Comparison of ENCODE assay signal across 8 mouse cellular contexts in the genomic region with DNA sequence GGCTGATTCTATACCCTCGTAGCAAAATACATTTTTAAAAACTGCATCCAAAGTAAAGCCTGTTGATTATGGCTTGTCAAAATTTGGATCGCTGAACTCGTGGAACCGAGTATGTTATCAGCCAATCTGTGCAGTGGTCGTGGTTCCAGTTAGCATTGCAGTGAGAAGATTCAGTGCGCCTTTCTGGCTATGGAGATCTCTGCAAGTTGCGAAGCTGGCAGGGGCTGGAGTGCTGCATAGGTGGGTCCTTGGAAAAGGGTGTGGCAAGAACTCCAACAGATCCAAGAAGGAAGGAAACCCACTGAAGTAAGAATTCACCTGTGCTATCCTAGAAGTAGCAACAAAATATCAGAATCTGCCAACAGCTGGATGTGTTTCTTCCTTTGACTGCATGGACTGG. TPM values are rescaled to one million over a fixed set of nuclear protein-coding genes. Genes with fewer than 3 reads are reported as not detected.
DNase-seq lines count a peak whose midpoint lies in the region; ATAC-seq and TF ChIP-seq lines count a peak whose summit lies in the region.

No protein-coding gene starts in this region.

- H3K27ac ChIP-seq in embryonic facial prominence, embryonic 13.5 days, result peak overlapping the region; percentile 98
- peak overlapping the region; percentile 95; the same call in 1 of the 2 replicates for H3K27ac ChIP-seq in intestine, embryonic 15.5 days
- H3K27ac ChIP-seq in midbrain, embryonic 10.5 days (replicated peaks), result peak overlapping the region; percentile 100

- TF ChIP-seq CTCF in C2C12 (IDR thresholded peaks at IDR 0.05; ENCODE audit: control insufficient read depth, insufficient read depth, insufficient read length), result no peak

- H3K4me3 ChIP-seq in C2C12 (ENCODE audit: insufficient read depth, poor library complexity, severe bottlenecking), result peak overlapping the region; percentile 53
- peak overlapping the region; percentile 84 for H3K4me3 ChIP-seq in embryonic facial prominence, embryonic 13.5 days
- peak overlapping the region; percentile 82 for H3K4me3 ChIP-seq in intestine, embryonic 15.5 days (replicated peaks)
- H3K4me3 ChIP-seq in midbrain, embryonic 10.5 days, result peak overlapping the region; percentile 92

- H3K9me3 ChIP-seq in embryonic facial prominence, embryonic 13.5 days, result no peaks in the 10 kb centered on the region
- no peaks in the 10 kb centered on the region for H3K9me3 ChIP-seq in intestine, embryonic 15.5 days
- H3K9me3 ChIP-seq in midbrain, embryonic 10.5 days (replicated peaks), result no peaks in the 10 kb centered on the region

- H3K79me3 ChIP-seq in C2C12 (ENCODE audit: low read depth), result peaks cover 16% of the 10 kb centered on the region

- WGBS in embryonic facial prominence, embryonic 13.5 days, result 6% methylated on average over 7 of the region's 7 CpGs
- WGBS in intestine, embryonic 15.5 days, result 2% methylated on average over 7 of the region's 7 CpGs
- WGBS in midbrain, embryonic 10.5 days, result 10% methylated on average over 7 of the region's 7 CpGs

- DNase-seq in adrenal gland, adult 2 months, result peak; percentile 9
- DNase-seq in adrenal gland, adult 18-20 months (ENCODE audit: low spot score in 2 of 2), result no peak
- DNase-seq in midbrain, embryonic 10.5 days (ENCODE audit: low spot score), result peak; percentile 33
- DNase-seq in right cerebral cortex, postnatal 36 days (ENCODE audit: low spot score in 2 of 2), result no peak
- no peak for DNase-seq in gastrocnemius, postnatal 14 days

- peaks cover 14% of the 10 kb centered on the region for H3K36me3 ChIP-seq in C2C12 (ENCODE audit: control insufficient read depth, insufficient read depth)
- H3K36me3 ChIP-seq in embryonic facial prominence, embryonic 13.5 days, result peaks cover 11% of the 10 kb centered on the region
- H3K36me3 ChIP-seq in intestine, embryonic 15.5 days, result peaks cover 10% of the 10 kb centered on the region
- peaks cover 20% of the 10 kb centered on the region for H3K36me3 ChIP-seq in midbrain, embryonic 10.5 days

- H3K4me2 ChIP-seq in embryonic facial prominence, embryonic 13.5 days, result peak overlapping the region; percentile 64
- peak overlapping the region; percentile 58 for H3K4me2 ChIP-seq in intestine, embryonic 15.5 days (replicated peaks)

- peak overlapping the region; percentile 99 for H3K9ac ChIP-seq in embryonic facial prominence, embryonic 13.5 days
- H3K9ac ChIP-seq in intestine, embryonic 15.5 days, result peak overlapping the region; percentile 99

- H3ac ChIP-seq in C2C12 (ENCODE audit: control insufficient read depth, insufficient read length, low read depth), result peak overlapping the region; percentile 75

- intact Hi-C loops in gastrocnemius, postnatal 14 days (cut with DNase I; ENCODE audit: low total_unique reads), result no loop called here

- ATAC-seq in embryonic facial prominence, embryonic 13.5 days (ENCODE audit: insufficient number of reproducible peaks, insufficient read depth, low FRiP score, low TSS enrichment, low read depth), result no peak
- ATAC-seq in intestine, embryonic 15.5 days, result no peak

- H3K79me2 ChIP-seq in C2C12 (ENCODE audit: control insufficient read depth, insufficient read depth), result peaks cover 31% of the 10 kb centered on the region

- no peaks in the 10 kb centered on the region for H3K27me3 ChIP-seq in C2C12 (ENCODE audit: control insufficient read depth, insufficient read depth, insufficient read length)
- 0 out of 2 replicates have a peak, but pooled peaks cover 6% of the 10 kb centered on the region for H3K27me3 ChIP-seq in embryonic facial prominence, embryonic 13.5 days
- no peaks in the 10 kb centered on the region for H3K27me3 ChIP-seq in intestine, embryonic 15.5 days (replicated peaks)
- peaks cover 13% of the 10 kb centered on the region for H3K27me3 ChIP-seq in midbrain, embryonic 10.5 days (ENCODE audit: low read depth, poor library complexity, severe bottlenecking)

- peaks cover 5% of the 10 kb centered on the region; the same call in 1 of the 2 replicates for H3K4me1 ChIP-seq in embryonic facial prominence, embryonic 13.5 days
- H3K4me1 ChIP-seq in intestine, embryonic 15.5 days (replicated peaks), result 0 out of 2 replicates have a peak, but pooled peaks cover 2% of the 10 kb centered on the region
- peaks cover 16% of the 10 kb centered on the region for H3K4me1 ChIP-seq in midbrain, embryonic 10.5 days

TF ChIP-seq in C2C12, 6 proteins besides CTCF, POLR2A, EP300 and RAD21:
- TF ChIP-seq USF1 (IDR thresholded peaks at IDR 0.05; ENCODE audit: low read depth) (no peak), MAX (IDR thresholded peaks at IDR 0.05) (no peak), FOSL1 (IDR thresholded peaks at IDR 0.05; ENCODE audit: insufficient read depth, low read length, poor library complexity, severe bottlenecking) (no peak), MYOD1 (IDR thresholded peaks at IDR 0.05; ENCODE audit: control insufficient read depth, insufficient read length, low read depth) (no peak), MYOG (IDR thresholded peaks at IDR 0.05; ENCODE audit: control insufficient read depth, extremely low read depth, insufficient read length) (no peak), CEBPB (IDR thresholded peaks at IDR 0.05; ENCODE audit: low read depth) (no peak)

RNA-seq across cellular contexts. Expression of gene Hmgxb4, which starts 1.4 kb away (rescaled TPM):
- total RNA-seq in adrenal gland, adult 2 months (2021), result 10 to 100 TPM; 21.3 to 21.7 TPM
- 7.9 and 8.8 TPM in 2 replicates for polyA plus RNA-seq in adrenal gland, adult 2 months (2012; rRNA removed)
- total RNA-seq in adrenal gland, adult 18-20 months (2021), result 10 to 100 TPM; 17.4 to 20.6 TPM
- polyA plus RNA-seq in C2C12 (2012; fragmentation: generic; extraction: Trizol), result 12.0 TPM
- polyA plus RNA-seq in embryonic facial prominence, embryonic 13.5 days (2015; fragmentation: Nextera tagmentation; extraction: Ambion mirVana), result 47.0 and 53.5 TPM in 2 replicates
- polyA plus RNA-seq in intestine, embryonic 15.5 days (2015; fragmentation: Nextera tagmentation; extraction: Ambion mirVana), result 28.9 and 29.7 TPM in 2 replicates
- polyA plus RNA-seq in midbrain, embryonic 10.5 days (2016; fragmentation: Nextera tagmentation; extraction: Ambion mirVana), result 39.1 and 45.6 TPM in 2 replicates
- 1 to 10 TPM; 8.3 to 9.9 TPM for total RNA-seq in gastrocnemius, postnatal 14 days (2021)

RNA-seq across cellular contexts. Expression of gene Tom1, which starts 39.0 kb away (rescaled TPM):
- 10 to 100 TPM; 42.6 to 55.1 TPM for total RNA-seq in adrenal gland, adult 2 months (2021)
- 28.4 and 38.7 TPM in 2 replicates for polyA plus RNA-seq in adrenal gland, adult 2 months (2012; rRNA removed)
- 10 to 100 TPM; 40.8 to 46.1 TPM for total RNA-seq in adrenal gland, adult 18-20 months (2021)
- 31.4 TPM for polyA plus RNA-seq in C2C12 (2012; fragmentation: generic; extraction: Trizol)
- 25.8 and 31.9 TPM in 2 replicates for polyA plus RNA-seq in embryonic facial prominence, embryonic 13.5 days (2015; fragmentation: Nextera tagmentation; extraction: Ambion mirVana)
- polyA plus RNA-seq in intestine, embryonic 15.5 days (2015; fragmentation: Nextera tagmentation; extraction: Ambion mirVana), result 32.6 and 33.5 TPM in 2 replicates
- polyA plus RNA-seq in midbrain, embryonic 10.5 days (2016; fragmentation: Nextera tagmentation; extraction: Ambion mirVana), result 31.3 and 33.9 TPM in 2 replicates
- 10 to 100 TPM; 43.8 to 47.2 TPM for total RNA-seq in gastrocnemius, postnatal 14 days (2021)

Comparison
In these comparisons a context has a peak if more than half of its experiments do, and no peak if none do; other contexts are left out.
1. DNase-seq: peak in adrenal gland, adult 2 months (single experiment) and midbrain, embryonic 10.5 days (single experiment); none in adrenal gland, adult 18-20 months (0 of 2), right cerebral cortex, postnatal 36 days (0 of 2) and gastrocnemius, postnatal 14 days (single experiment).
2. Peak in every context shown above with its lines, with median percentiles within 50 percentile points of each other: H3K4me3 ChIP-seq and H3K27ac ChIP-seq.